Mouse (Mus musculus) intestine, embryonic 14.5 days (tissue): ENCODE results near the gene Olfr816. TPM values are rescaled to one million over a fixed set of nuclear protein-coding genes. Genes with fewer than 3 reads are reported as not detected.
"Not testable (repeated sequence)": the region's sequence is repeated elsewhere in the genome, so short reads cannot be mapped to it uniquely, and the experiment has no call there.

Experiments
- ATAC-seq: fragments of 200-750 bp; cut with Nextera tagmentation; replicated peaks from 2 replicates; pipeline ENCODE4 v1.8.0; 2017; ENCODE audit warnings: low read depth, moderate number of reproducible peaks, moderate TSS enrichment, moderate library complexity; ENCODE audit not compliant: low FRiP score, low TSS enrichment
- DNase-seq: peaks from one replicate; pipeline ENCODE4 v3.0.0-alpha.2; 2018; ENCODE audit warnings: low spot score
- H3K27ac ChIP-seq: fragments of 300-500 bp; sonication (generic); 2 replicates; pipeline ENCODE4 v1.5.1; 2014; ENCODE audit warnings: low read depth, mild to moderate bottlenecking, control low read depth
- H3K27me3 ChIP-seq: fragments of 300-500 bp; sonication (generic); replicated peaks from 2 replicates; pipeline ENCODE4 v1.6.1; 2014; ENCODE audit warnings: low read length, control low read depth; ENCODE audit not compliant: control insufficient read depth, insufficient read depth
- H3K36me3 ChIP-seq: fragments of 300-500 bp; sonication (generic); 2 replicates; pipeline ENCODE4 v1.6.1; 2014; ENCODE audit warnings: low read length, control low read depth; ENCODE audit not compliant: control insufficient read depth, insufficient read depth
- H3K4me1 ChIP-seq: fragments of 300-500 bp; sonication (generic); replicated peaks from 2 replicates; pipeline ENCODE4 v1.6.1; 2014; ENCODE audit warnings: low read length, control low read depth, mixed read lengths; ENCODE audit not compliant: control insufficient read depth, insufficient read depth
- H3K4me2 ChIP-seq: fragments of 300-500 bp; sonication (generic); 2 replicates; pipeline ENCODE4 v1.6.1; 2014; ENCODE audit warnings: low read length
- H3K4me3 ChIP-seq: fragments of 300-500 bp; sonication (generic); 2 replicates; pipeline ENCODE4 v1.5.1; 2014; ENCODE audit warnings: low read depth, low read length, control low read depth, mixed read lengths
- H3K9ac ChIP-seq: fragments of 300-500 bp; sonication (generic); 2 replicates; pipeline ENCODE4 v1.6.1; 2014; ENCODE audit warnings: mild to moderate bottlenecking, low read length
- H3K9me3 ChIP-seq: fragments of 300-500 bp; sonication (generic); 2 replicates; pipeline ENCODE4 v1.6.1; 2016; ENCODE audit warnings: low read length, control low read depth; ENCODE audit not compliant: control insufficient read depth
- WGBS: fragments of 180-500 bp; shearing (Covaris S2); extraction: QIAGEN DNeasy Blood & Tissue Kit; methylation state at CpG from one replicate; pipeline ENCODE4 v1.1.7; 2014; 5-methylcytosine and 5-hydroxymethylcytosine counted together
- polyA plus RNA-seq: library from polyadenylated mRNA; unstranded; fragments of >200 nt; fragmentation: Nextera tagmentation; extraction: Ambion mirVana; gene quantifications from 2 replicates; pipeline ENCODE4 v1.2.1, GENCODE M21; 2014

Olfr816 gene
- polyA plus RNA-seq = not detected in 2 replicates

GRCm38 (mm10) chr10:129915497-129915896, at the start of gene Olfr816:
Gene Olfr816, minus strand, starts transcription at chr10:129915597.
- ATAC-seq = no peak

GRCm38 (mm10) chr10:129949000-129949399, 33.6 kb upstream of the Olfr816 start, which contains the start of gene Olfr818:
Gene Olfr818, minus strand, starts transcription at chr10:129949100.
- no peak within 1 kb of the TSS for H3K4me2 ChIP-seq
- DNase-seq = no peak
- no peaks in the 10 kb centered on the region for H3K4me1 ChIP-seq
- H3K4me3 ChIP-seq = no peak within 1 kb of the TSS
- no peak for ATAC-seq
- no peaks in the 10 kb centered on the region for H3K9me3 ChIP-seq
- no peak within 1 kb of the TSS for H3K27ac ChIP-seq
- H3K36me3 ChIP-seq = no peaks in the 10 kb centered on the region
- 92% methylated on average over 2 of the region's 2 CpGs for WGBS
- no peaks in the 10 kb centered on the region for H3K27me3 ChIP-seq
- H3K9ac ChIP-seq = no peak within 1 kb of the TSS

More at GRCm38 (mm10) chr10:129915497-129915896, at the start of gene Olfr816:
- Histone ChIP-seq H3K4me1 (no peaks in the 10 kb centered on the region), H3K9me3 (no peaks in the 10 kb centered on the region), H3K36me3 (no peaks in the 10 kb centered on the region), H3K4me3 (no peak within 1 kb of the TSS), H3K4me2 (no peak within 1 kb of the TSS), H3K27ac (no peak within 1 kb of the TSS), H3K27me3 (no peaks in the 10 kb centered on the region), H3K9ac (no peak within 1 kb of the TSS)
- DNase-seq = no peak
- 77% methylated on average over 1 of the region's 1 CpGs for WGBS

- H3K4me1 ChIP-seq, H3K9ac ChIP-seq, H3K4me2 ChIP-seq, H3K27ac ChIP-seq, DNase-seq, H3K36me3 ChIP-seq, H3K4me3 ChIP-seq, H3K9me3 ChIP-seq, ATAC-seq, H3K27me3 ChIP-seq: not testable (repeated sequence)
- WGBS = no CpG with 5 or more reads among the region's 1 CpGs
These were observed 9.6 kb downstream of the Olfr816 start, which contains the start of gene Olfr815 for GRCm38 (mm10) chr10:129905767-129906166. Gene Olfr815, minus strand, starts transcription at chr10:129905867.

- Histone ChIP-seq H3K36me3 (no peaks in the 10 kb centered on the region), H3K4me2 (no peak overlapping the region), H3K9me3 (no peaks in the 10 kb centered on the region), H3K27me3 (no peaks in the 10 kb centered on the region), H3K27ac (no peak overlapping the region), H3K4me1 (no peaks in the 10 kb centered on the region), H3K9ac (no peak overlapping the region), H3K4me3 (no peak overlapping the region)
- ATAC-seq = no peak
- 90% methylated on average over 7 of the region's 7 CpGs for WGBS
- DNase-seq = no peak
These were observed 29.5 kb downstream of the Olfr816 start for GRCm38 (mm10) chr10:129885934-129886333.

GRCm38 (mm10) chr10:129885496-129885895, 29.9 kb downstream of the Olfr816 start:
- H3K27ac ChIP-seq, H3K4me3 ChIP-seq, H3K4me2 ChIP-seq, H3K36me3 ChIP-seq, H3K4me1 ChIP-seq, H3K9ac ChIP-seq, H3K27me3 ChIP-seq, H3K9me3 ChIP-seq, ATAC-seq, DNase-seq: not testable (repeated sequence)
- WGBS = 67% methylated on average over 6 of the region's 6 CpGs

GRCm38 (mm10) chr10:129879751-129880150, 35.6 kb downstream of the Olfr816 start, which contains the start of gene Olfr814:
Gene Olfr814, minus strand, starts transcription at chr10:129879851.
- WGBS = no CpG with 5 or more reads among the region's 1 CpGs
- not testable (repeated sequence) for H3K4me1 ChIP-seq, H3K27ac ChIP-seq, H3K4me2 ChIP-seq, H3K4me3 ChIP-seq, H3K36me3 ChIP-seq, DNase-seq, H3K27me3 ChIP-seq, ATAC-seq, H3K9me3 ChIP-seq, H3K9ac ChIP-seq

Other genes starting within 250 kb of the Olfr816 start
- not detected in 2 replicates for gene Olfr801, start 241.7 kb downstream of the Olfr816 start, polyA plus RNA-seq
- gene Olfr802, start 227.4 kb downstream of the Olfr816 start, polyA plus RNA-seq = not detected in 2 replicates
- not detected in 2 replicates for gene Olfr803, start 221.3 kb downstream of the Olfr816 start, polyA plus RNA-seq
- not detected in 2 replicates for gene Olfr804, start 212.4 kb downstream of the Olfr816 start, polyA plus RNA-seq
- not detected in 2 replicates for gene Olfr805, start 186.2 kb downstream of the Olfr816 start, polyA plus RNA-seq
- not detected in 2 replicates for gene Olfr806, start 173.7 kb downstream of the Olfr816 start, polyA plus RNA-seq
- gene Olfr807, start 157.8 kb downstream of the Olfr816 start, polyA plus RNA-seq = not detected in 2 replicates
- not detected in 2 replicates for gene Olfr808, start 150.1 kb downstream of the Olfr816 start, polyA plus RNA-seq
- gene Olfr809, start 141.0 kb downstream of the Olfr816 start, polyA plus RNA-seq = not detected in 2 replicates
- not detected in 2 replicates for gene Olfr810, start 120.7 kb downstream of the Olfr816 start, polyA plus RNA-seq
- not detected in 2 replicates for gene Olfr811, start 111.2 kb downstream of the Olfr816 start, polyA plus RNA-seq
- not detected in 2 replicates for gene Olfr812, start 69.5 kb downstream of the Olfr816 start, polyA plus RNA-seq
- gene Olfr813, start 60.2 kb downstream of the Olfr816 start, polyA plus RNA-seq = not detected in 2 replicates
- gene Olfr814, start 35.7 kb downstream of the Olfr816 start, polyA plus RNA-seq = not detected in 2 replicates
- not detected in 2 replicates for gene Olfr815, start 9.7 kb downstream of the Olfr816 start, polyA plus RNA-seq
- gene Olfr818, start 33.5 kb upstream of the Olfr816 start, polyA plus RNA-seq = not detected in 2 replicates
- gene Olfr819, start 51.7 kb upstream of the Olfr816 start, polyA plus RNA-seq = not detected in 2 replicates
- gene Olfr247, start 60.5 kb upstream of the Olfr816 start, polyA plus RNA-seq = not detected in 2 replicates
- gene Gm10310, start 69.5 kb upstream of the Olfr816 start, polyA plus RNA-seq = not detected in 2 replicates
- gene Olfr820, start 97.0 kb upstream of the Olfr816 start, polyA plus RNA-seq = not detected in 2 replicates
- not detected in 2 replicates for gene Olfr821, start 114.8 kb upstream of the Olfr816 start, polyA plus RNA-seq
- not detected in 2 replicates for gene Olfr822, start 155.6 kb upstream of the Olfr816 start, polyA plus RNA-seq
- not detected in 2 replicates for gene Olfr823, start 199.8 kb upstream of the Olfr816 start, polyA plus RNA-seq
- gene Olfr824, start 214.4 kb upstream of the Olfr816 start, polyA plus RNA-seq = not detected in 2 replicates